Mouse (Mus musculus) liver, adult 2 months (tissue): ENCODE data around the gene Rnpepl1.

Experiments
- CTCF ChIP-seq: fragments of 200-500 bp; IDR thresholded peaks from 2 replicates; pipeline ENCODE4 v1.5.1; 2011; ENCODE audit warnings: low read depth, low read length, control low read depth
- POLR2A ChIP-seq: fragments of 200-500 bp; IDR thresholded peaks from 2 replicates; pipeline ENCODE4 v1.6.1; 2011; ENCODE audit warnings: low read length, control low read depth; ENCODE audit not compliant: insufficient read depth; ENCODE audit errors: extremely low read depth

- TF ChIP-seq CTCF (no peak), POLR2A (no peak)
Measured at GRCm38 (mm10) chr1:92912286-92912685, 1.7 kb downstream of the Rnpepl1 start.
